Mouse (Mus musculus): ENCODE measurements around the gene Rtn4ip1. TPM values are rescaled to one million over a fixed set of nuclear protein-coding genes. Genes with fewer than 3 reads are reported as not detected.

Gene Rtn4ip1
- polyA plus RNA-seq, 1 experiment: 6.7 TPM

GRCm38 (mm10) chr10:43998023-43998422 lies 96.4 kb downstream of the Rtn4ip1 start:
- WGBS: 82% methylated on average over 9 of the region's 9 CpGs
- TF ChIP-seq POLR2A (IDR thresholded peaks at IDR 0.05; ENCODE audit: low read depth, low read length) (no peak), CTCF (IDR thresholded peaks at IDR 0.05; ENCODE audit: extremely low read depth, insufficient read depth, insufficient read length, insufficient replicate concordance) (no peak)
- Histone ChIP-seq H3K36me3 (ENCODE audit: control insufficient read depth, insufficient read depth, low read length) (peaks cover 6% of the 10 kb centered on the region; the same call in 1 of the 2 replicates), H3K4me3 (ENCODE audit: extremely low read depth, insufficient read depth, insufficient read length) (no peak overlapping the region), H3K27ac (ENCODE audit: insufficient read depth, low read length) (peak overlapping the region; percentile 14; the same call in 1 of the 2 replicates), H3K4me1 (ENCODE audit: control insufficient read depth, insufficient read depth, insufficient read length) (peaks cover 20% of the 10 kb centered on the region; the same call in 1 of the 2 replicates), H3K27me3 (ENCODE audit: control insufficient read depth, insufficient read depth, low read length) (no peaks in the 10 kb centered on the region)
- no peak for DNase-seq (ENCODE audit: low read depth in 1 of 2, low spot score in 2 of 2)

- DNase-seq (ENCODE audit: low read depth in 1 of 2, low spot score in 2 of 2): no peak
- 76% methylated on average over 8 of the region's 8 CpGs for WGBS
- Histone ChIP-seq H3K36me3 (ENCODE audit: control insufficient read depth, insufficient read depth, low read length) (peaks cover 6% of the 10 kb centered on the region; the same call in 1 of the 2 replicates), H3K4me1 (ENCODE audit: control insufficient read depth, insufficient read depth, insufficient read length) (peaks cover 20% of the 10 kb centered on the region; the same call in 1 of the 2 replicates), H3K27me3 (ENCODE audit: control insufficient read depth, insufficient read depth, low read length) (no peaks in the 10 kb centered on the region), H3K4me3 (ENCODE audit: extremely low read depth, insufficient read depth, insufficient read length) (no peak overlapping the region), H3K27ac (ENCODE audit: insufficient read depth, low read length) (no peak overlapping the region)
- TF ChIP-seq CTCF (IDR thresholded peaks at IDR 0.05; ENCODE audit: extremely low read depth, insufficient read depth, insufficient read length, insufficient replicate concordance): no peak
- no peak for TF ChIP-seq POLR2A (IDR thresholded peaks at IDR 0.05; ENCODE audit: low read depth, low read length)
Observed at GRCm38 (mm10) chr10:43998503-43999082, 97.0 kb downstream of the Rtn4ip1 start.

GRCm38 (mm10) chr10:44000156-44000865 lies 98.7 kb downstream of the Rtn4ip1 start:
- no peak for DNase-seq (ENCODE audit: low read depth in 1 of 2, low spot score in 2 of 2)
- no peak overlapping the region for H3K27ac ChIP-seq (ENCODE audit: insufficient read depth, low read length)
- peaks cover 25% of the 10 kb centered on the region for H3K4me1 ChIP-seq (ENCODE audit: control insufficient read depth, insufficient read depth, insufficient read length)
- WGBS: 78% methylated on average over 2 of the region's 2 CpGs
- no peak overlapping the region for H3K4me3 ChIP-seq (ENCODE audit: extremely low read depth, insufficient read depth, insufficient read length)
- TF ChIP-seq POLR2A (IDR thresholded peaks at IDR 0.05; ENCODE audit: low read depth, low read length): no peak
- no peak for TF ChIP-seq CTCF (IDR thresholded peaks at IDR 0.05; ENCODE audit: extremely low read depth, insufficient read depth, insufficient read length, insufficient replicate concordance)
- peaks cover 6% of the 10 kb centered on the region; the same call in 1 of the 2 replicates for H3K36me3 ChIP-seq (ENCODE audit: control insufficient read depth, insufficient read depth, low read length)
- peaks cover 7% of the 10 kb centered on the region; the same call in 1 of the 2 replicates for H3K27me3 ChIP-seq (ENCODE audit: control insufficient read depth, insufficient read depth, low read length)

GRCm38 (mm10) chr10:44002004-44002940 lies 100.7 kb downstream of the Rtn4ip1 start:
- Histone ChIP-seq H3K27me3 (ENCODE audit: control insufficient read depth, insufficient read depth, low read length) (peaks cover 7% of the 10 kb centered on the region; the same call in 1 of the 2 replicates), H3K36me3 (ENCODE audit: control insufficient read depth, insufficient read depth, low read length) (peaks cover 6% of the 10 kb centered on the region; the same call in 1 of the 2 replicates), H3K4me1 (ENCODE audit: control insufficient read depth, insufficient read depth, insufficient read length) (peaks cover 20% of the 10 kb centered on the region), H3K27ac (ENCODE audit: insufficient read depth, low read length) (no peak overlapping the region), H3K4me3 (ENCODE audit: extremely low read depth, insufficient read depth, insufficient read length) (peak overlapping the region; percentile 40; the same call in 1 of the 2 replicates)
- WGBS: 49% methylated on average over 14 of the region's 14 CpGs
- peak in 1 of 2 experiments; percentile 55 for DNase-seq (ENCODE audit: low read depth in 1 of 2, low spot score in 2 of 2)
- TF ChIP-seq POLR2A (IDR thresholded peaks at IDR 0.05; ENCODE audit: low read depth, low read length): no peak
- TF ChIP-seq CTCF (IDR thresholded peaks at IDR 0.05; ENCODE audit: extremely low read depth, insufficient read depth, insufficient read length, insufficient replicate concordance): peak; percentile 64; the same call in 1 of the 2 replicates

GRCm38 (mm10) chr10:44002995-44003524 lies 101.5 kb downstream of the Rtn4ip1 start:
- no peak for DNase-seq (ENCODE audit: low read depth in 1 of 2, low spot score in 2 of 2)
- peaks cover 7% of the 10 kb centered on the region; the same call in 1 of the 2 replicates for H3K27me3 ChIP-seq (ENCODE audit: control insufficient read depth, insufficient read depth, low read length)

More at GRCm38 (mm10) chr10:44002995-44003524, 101.5 kb downstream of the Rtn4ip1 start:
- 3% methylated on average over 11 of the region's 11 CpGs for WGBS
- H3K4me3 ChIP-seq (ENCODE audit: extremely low read depth, insufficient read depth, insufficient read length): peak overlapping the region; percentile 97
- H3K36me3 ChIP-seq (ENCODE audit: control insufficient read depth, insufficient read depth, low read length): peaks cover 4% of the 10 kb centered on the region; the same call in 1 of the 2 replicates
- peak overlapping the region; percentile 87 for H3K27ac ChIP-seq (ENCODE audit: insufficient read depth, low read length)
- peaks cover 14% of the 10 kb centered on the region for H3K4me1 ChIP-seq (ENCODE audit: control insufficient read depth, insufficient read depth, insufficient read length)
- no peak for TF ChIP-seq CTCF (IDR thresholded peaks at IDR 0.05; ENCODE audit: extremely low read depth, insufficient read depth, insufficient read length, insufficient replicate concordance)
- no peak for TF ChIP-seq POLR2A (IDR thresholded peaks at IDR 0.05; ENCODE audit: low read depth, low read length)
